Mouse (Mus musculus): ENCODE data around the gene 2310034C09Rik. TPM values are rescaled to one million over a fixed set of nuclear protein-coding genes. Genes with fewer than 3 reads are reported as not detected.

Gene 2310034C09Rik
- not detected for total RNA-seq (2023)

GRCm38 (mm10) chr16:88758547-88758946, at the start of gene 2310034C09Rik:
2310034C09Rik (plus strand) TSS chr16:88758847.

GRCm38 (mm10) chr16:88728812-88729275, 29.8 kb upstream of the 2310034C09Rik start, which contains the start of gene Krtap13-1:
Krtap13-1 (plus strand) TSS chr16:88728862.

DNA sequence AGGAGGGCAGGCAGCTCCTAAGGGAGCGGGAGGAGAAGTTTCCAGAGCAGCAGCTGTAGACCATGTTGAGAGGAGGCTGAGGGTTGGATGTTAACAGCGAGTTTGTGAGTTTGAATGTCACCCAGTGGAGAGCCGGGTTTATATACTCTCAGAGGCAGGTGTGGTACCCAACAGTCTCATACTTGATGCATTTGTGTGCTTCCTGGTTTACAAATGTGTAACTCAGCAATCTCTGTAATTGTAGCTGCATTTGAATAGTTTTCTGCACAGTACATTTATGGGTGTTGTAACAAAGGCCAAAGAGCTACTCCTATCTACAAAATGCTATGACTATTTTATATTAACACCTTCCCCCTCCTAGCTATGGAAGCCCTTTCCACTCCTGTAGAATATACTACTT, 7.1 kb upstream of the 2310034C09Rik start, which contains the start of gene Krtap13:
Gene Krtap13 (minus strand): TSS at position 101 of the 400 bp plus-strand sequence.

GRCm38 (mm10) chr16:88774106-88774505, 15.5 kb downstream of the 2310034C09Rik start, which contains the start of gene 2310057N15Rik:
2310057N15Rik (minus strand) TSS chr16:88774206.

GRCm38 (mm10) chr16:88777596-88777995, 18.9 kb downstream of the 2310034C09Rik start, which contains the start of gene Gm5965:
Gm5965 (plus strand) TSS chr16:88777896.

Other genes starting within 250 kb of the 2310034C09Rik start
- gene Cldn8, start 195.7 kb upstream of the 2310034C09Rik start, total RNA-seq (2023), result not detected
- gene Krtap24-1, start 146.6 kb upstream of the 2310034C09Rik start, total RNA-seq (2023), result not detected
- gene 2310079G19Rik, start 131.2 kb upstream of the 2310034C09Rik start, total RNA-seq (2023), result not detected
- gene Krtap26-1, start 111.1 kb upstream of the 2310034C09Rik start, total RNA-seq (2023), result not detected
- gene Krtap27-1, start 87.2 kb upstream of the 2310034C09Rik start, total RNA-seq (2023), result not detected
- gene 2310061N02Rik, start 50.9 kb upstream of the 2310034C09Rik start, total RNA-seq (2023), result not detected
- not detected for gene Krtap13-1, start 30.0 kb upstream of the 2310034C09Rik start, total RNA-seq (2023)
- not detected for gene Krtap13, start 7.2 kb upstream of the 2310034C09Rik start, total RNA-seq (2023)
- not detected for gene 2310057N15Rik, start 15.4 kb downstream of the 2310034C09Rik start, total RNA-seq (2023)
- gene Gm5965, start 19.0 kb downstream of the 2310034C09Rik start, total RNA-seq (2023), result not detected
- not detected for gene Gm20741, start 53.4 kb downstream of the 2310034C09Rik start, total RNA-seq (2023)
- not detected for gene Krtap15, start 61.4 kb downstream of the 2310034C09Rik start, total RNA-seq (2023)
- gene Krtap14, start 67.3 kb downstream of the 2310034C09Rik start, total RNA-seq (2023), result not detected
- not detected for gene Krtap19-1, start 110.6 kb downstream of the 2310034C09Rik start, total RNA-seq (2023)
- not detected for gene Krtap19-2, start 115.4 kb downstream of the 2310034C09Rik start, total RNA-seq (2023)
- gene Krtap19-3, start 119.2 kb downstream of the 2310034C09Rik start, total RNA-seq (2023), result not detected
- gene Krtap19-4, start 126.2 kb downstream of the 2310034C09Rik start, total RNA-seq (2023), result not detected
- not detected for gene Krtap19-5, start 137.6 kb downstream of the 2310034C09Rik start, total RNA-seq (2023)
- not detected for gene Krtap19-9b, start 173.4 kb downstream of the 2310034C09Rik start, total RNA-seq (2023)
- gene Krtap16-3, start 204.0 kb downstream of the 2310034C09Rik start, total RNA-seq (2023), result not detected